Mouse (Mus musculus): Measurements from ENCODE around the gene Immp2l.

DNA sequence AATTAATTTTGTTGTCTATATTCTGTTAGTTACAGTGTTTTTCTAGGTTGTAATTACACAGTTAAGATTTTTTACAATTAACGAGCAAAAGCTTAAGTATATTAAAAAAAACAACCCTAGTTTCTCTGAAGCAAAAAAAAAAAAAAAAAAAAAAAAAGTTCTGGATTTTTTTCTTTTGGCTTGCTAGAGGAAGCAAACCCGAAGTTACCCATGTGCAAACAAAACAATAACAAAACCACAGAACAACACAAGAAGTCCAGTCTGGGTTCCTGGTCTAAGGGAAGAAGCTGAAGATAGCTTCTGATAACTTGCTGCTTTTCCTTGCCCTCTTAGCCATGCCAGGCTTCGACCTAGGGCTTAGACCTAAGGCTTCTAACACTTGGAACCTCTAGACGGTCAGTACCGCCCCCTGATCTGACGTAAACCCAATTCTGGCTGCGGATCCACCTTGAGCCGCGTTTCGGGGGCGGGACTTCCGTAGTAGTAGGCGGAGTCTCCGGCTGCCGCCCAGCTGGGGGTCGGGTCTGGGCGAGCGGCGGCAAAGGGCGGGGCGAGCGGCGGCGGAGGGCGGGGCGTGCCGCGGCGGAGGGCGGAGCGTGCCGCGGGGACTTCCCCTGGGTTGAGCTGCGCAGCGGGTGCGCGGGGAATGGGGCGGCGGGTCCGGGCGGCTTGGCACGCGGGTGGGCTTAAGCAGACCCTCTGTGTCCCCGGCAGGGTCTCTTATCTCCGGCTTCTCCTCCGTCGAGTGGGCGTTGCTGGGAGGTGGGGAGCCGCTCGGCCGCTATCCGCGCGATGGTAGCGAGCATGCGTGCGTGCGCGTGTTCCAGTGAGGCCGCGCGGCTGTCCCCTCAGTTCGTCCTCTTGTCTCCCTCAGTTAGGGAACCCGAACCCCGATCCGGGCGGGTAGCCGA, at the start of gene Immp2l:
- TF ChIP-seq ZNF384 (IDR thresholded peaks at IDR 0.05; ENCODE audit: low read depth, low read length) (peak; percentile 76), CHD2 (IDR thresholded peaks at IDR 0.05; ENCODE audit: low read depth, low read length) (no peak), MAFK (IDR thresholded peaks at IDR 0.05; ENCODE audit: insufficient read depth, low read depth, low read length) (no peak), ZC3H11A (IDR thresholded peaks at IDR 0.05; ENCODE audit: borderline replicate concordance, low read depth, low read length) (no peak)

Measured in ES-E14 (cell line).